Mouse (Mus musculus): ENCODE results near the gene Adamts1.

Gene Adamts1

DNA sequence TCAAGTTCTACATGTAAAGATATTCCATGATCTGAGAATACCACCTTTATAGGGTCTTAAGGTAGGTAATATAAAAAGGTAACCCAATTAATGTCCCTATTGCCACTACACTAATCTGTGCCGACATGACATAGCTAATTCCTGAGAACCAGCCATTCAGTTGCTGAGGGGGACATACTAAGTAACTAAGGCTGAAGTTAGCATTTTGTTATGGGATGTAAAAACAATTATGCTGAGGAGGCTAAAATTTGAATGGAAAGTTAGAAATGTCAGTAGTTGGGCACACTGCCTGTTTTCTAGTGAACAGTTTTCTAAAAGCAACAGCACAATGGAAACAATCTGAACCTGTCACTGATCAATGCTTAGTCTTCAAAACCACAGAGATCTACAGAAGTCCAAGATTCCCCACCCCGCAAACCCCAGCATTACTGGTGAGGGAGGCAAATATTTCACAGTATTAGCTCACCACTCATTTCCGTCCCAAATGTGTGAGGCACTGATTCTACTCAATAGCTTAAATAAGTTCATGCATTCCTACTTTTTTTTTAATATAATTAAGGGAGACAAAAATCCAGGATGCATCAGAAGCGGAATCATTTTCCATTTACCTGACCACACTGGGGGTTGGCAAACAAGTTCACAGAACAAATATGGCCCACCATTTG lies 9.6 kb downstream of the Adamts1 start:
- no peak for TF ChIP-seq CTCF (conservative IDR thresholded peaks at IDR 0.05; ENCODE audit: low read length)
- TF ChIP-seq POU5F1 (IDR thresholded peaks at IDR 0.05; ENCODE audit: borderline replicate concordance, low read length): no peak
- TF ChIP-seq NANOG (IDR thresholded peaks at IDR 0.05; ENCODE audit: borderline replicate concordance, low read length): no peak
- Histone ChIP-seq H3K9me3 (ENCODE audit: low read length) (peaks cover 10% of the 10 kb centered on the region), H3K4me3 (replicated peaks; ENCODE audit: low read length) (no peak overlapping the region), H3K27me3 (ENCODE audit: insufficient read depth, low read length) (no peaks in the 10 kb centered on the region; the same call in 1 of the 2 replicates), H3K36me3 (ENCODE audit: insufficient read depth, low read length) (peaks cover 13% of the 10 kb centered on the region), H3K4me1 (replicated peaks; ENCODE audit: low read depth, low read length) (no peaks in the 10 kb centered on the region)

GRCm38 (mm10) chr16:85781076-85781475 lies 21.8 kb downstream of the Adamts1 start:
- Histone ChIP-seq H3K9me3 (ENCODE audit: low read length) (no peaks in the 10 kb centered on the region), H3K4me3 (replicated peaks; ENCODE audit: low read length) (no peak overlapping the region), H3K27me3 (ENCODE audit: insufficient read depth, low read length) (no peaks in the 10 kb centered on the region), H3K4me1 (replicated peaks; ENCODE audit: low read depth, low read length) (no peaks in the 10 kb centered on the region), H3K36me3 (ENCODE audit: insufficient read depth, low read length) (no peaks in the 10 kb centered on the region)
- TF ChIP-seq CTCF (conservative IDR thresholded peaks at IDR 0.05; ENCODE audit: low read length): no peak
- TF ChIP-seq NANOG (IDR thresholded peaks at IDR 0.05; ENCODE audit: borderline replicate concordance, low read length): no peak

DNA sequence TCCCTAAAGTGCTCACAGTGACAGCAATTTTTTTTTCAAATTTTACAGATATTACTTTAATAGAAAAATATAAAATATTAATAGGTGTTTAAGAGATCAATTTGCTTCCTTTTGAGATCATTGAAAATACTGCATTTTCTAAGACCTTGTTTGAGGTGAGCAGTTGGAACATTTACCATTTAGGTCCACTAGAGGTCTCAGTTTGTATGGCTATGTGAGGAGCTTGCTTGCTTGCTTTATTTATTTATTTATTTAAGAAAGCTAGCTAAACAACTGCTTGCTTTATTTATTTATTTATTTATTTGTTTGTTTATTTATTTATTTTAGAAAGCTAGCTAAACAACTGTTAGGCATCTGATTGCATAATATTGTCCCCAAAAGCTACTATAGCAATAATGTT lies 23.1 kb downstream of the Adamts1 start:
- no peak for TF ChIP-seq POU5F1 (IDR thresholded peaks at IDR 0.05; ENCODE audit: borderline replicate concordance, low read length)
- TF ChIP-seq CTCF (conservative IDR thresholded peaks at IDR 0.05; ENCODE audit: low read length): peak; percentile 39
- no peak for TF ChIP-seq NANOG (IDR thresholded peaks at IDR 0.05; ENCODE audit: borderline replicate concordance, low read length)
- Histone ChIP-seq H3K36me3 (ENCODE audit: insufficient read depth, low read length) (no peaks in the 10 kb centered on the region), H3K27me3 (ENCODE audit: insufficient read depth, low read length) (no peaks in the 10 kb centered on the region), H3K9me3 (ENCODE audit: low read length) (no peaks in the 10 kb centered on the region), H3K4me3 (replicated peaks; ENCODE audit: low read length) (no peak overlapping the region), H3K4me1 (replicated peaks; ENCODE audit: low read depth, low read length) (no peaks in the 10 kb centered on the region)

DNA sequence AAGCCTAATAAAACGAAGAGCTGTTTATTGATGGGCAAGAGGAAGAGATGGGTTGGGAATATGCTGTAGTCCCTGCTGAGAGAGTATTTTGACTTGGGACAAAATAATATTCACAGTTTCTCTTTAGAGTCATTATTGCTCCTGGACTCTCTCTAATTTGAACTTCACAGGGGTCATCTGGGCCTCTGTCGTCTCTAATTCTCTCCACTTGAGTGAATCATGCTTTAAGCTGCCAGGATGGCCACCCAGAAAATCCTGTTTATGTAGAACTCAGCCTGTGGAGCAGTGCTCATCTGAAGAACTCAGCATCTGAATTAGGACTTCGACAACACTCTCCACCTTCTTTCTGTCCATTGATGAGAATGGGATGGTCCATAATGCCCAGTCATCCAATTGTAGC lies 30.6 kb downstream of the Adamts1 start:
- H3K36me3 ChIP-seq (ENCODE audit: insufficient read depth, low read length): no peaks in the 10 kb centered on the region
- TF ChIP-seq CTCF (conservative IDR thresholded peaks at IDR 0.05; ENCODE audit: low read length) (no peak), NANOG (IDR thresholded peaks at IDR 0.05; ENCODE audit: borderline replicate concordance, low read length) (no peak), POU5F1 (IDR thresholded peaks at IDR 0.05; ENCODE audit: borderline replicate concordance, low read length) (no peak)

DNA sequence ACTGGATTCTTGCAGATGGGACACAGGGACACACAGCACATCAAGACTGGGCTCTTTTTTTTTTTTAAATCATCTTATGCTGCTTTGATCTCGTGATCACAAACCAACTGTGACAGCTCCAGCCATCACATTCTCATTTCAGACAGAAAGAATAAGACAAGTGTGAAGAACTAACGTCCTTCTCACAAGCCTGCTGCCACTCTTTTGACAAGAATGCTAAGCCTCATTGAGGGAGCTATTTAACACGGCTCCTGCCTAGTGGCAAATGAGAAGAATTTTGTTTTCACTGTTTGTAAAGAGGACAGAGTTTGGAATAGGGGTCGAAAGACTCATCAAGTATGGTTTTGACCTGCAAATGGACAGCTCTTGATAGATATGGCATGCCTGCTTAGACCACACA lies 35.6 kb downstream of the Adamts1 start:
- no peaks in the 10 kb centered on the region for H3K27me3 ChIP-seq (ENCODE audit: insufficient read depth, low read length)
- no peaks in the 10 kb centered on the region for H3K4me1 ChIP-seq (replicated peaks; ENCODE audit: low read depth, low read length)
- no peaks in the 10 kb centered on the region for H3K9me3 ChIP-seq (ENCODE audit: low read length)
- TF ChIP-seq POU5F1 (IDR thresholded peaks at IDR 0.05; ENCODE audit: borderline replicate concordance, low read length) (no peak), NANOG (IDR thresholded peaks at IDR 0.05; ENCODE audit: borderline replicate concordance, low read length) (no peak), CTCF (conservative IDR thresholded peaks at IDR 0.05; ENCODE audit: low read length) (no peak)
- no peak overlapping the region for H3K4me3 ChIP-seq (replicated peaks; ENCODE audit: low read length)
- no peaks in the 10 kb centered on the region for H3K36me3 ChIP-seq (ENCODE audit: insufficient read depth, low read length)

More for the DNA sequence above, 30.6 kb downstream of the Adamts1 start:
- Histone ChIP-seq H3K4me3 (replicated peaks; ENCODE audit: low read length) (no peak overlapping the region), H3K4me1 (replicated peaks; ENCODE audit: low read depth, low read length) (no peaks in the 10 kb centered on the region), H3K27me3 (ENCODE audit: insufficient read depth, low read length) (no peaks in the 10 kb centered on the region), H3K9me3 (ENCODE audit: low read length) (peaks cover 17% of the 10 kb centered on the region)

GRCm38 (mm10) chr16:85765697-85766096 lies 37.2 kb downstream of the Adamts1 start:
- Histone ChIP-seq H3K4me1 (replicated peaks; ENCODE audit: low read depth, low read length) (no peaks in the 10 kb centered on the region), H3K36me3 (ENCODE audit: insufficient read depth, low read length) (no peaks in the 10 kb centered on the region), H3K4me3 (replicated peaks; ENCODE audit: low read length) (no peak overlapping the region), H3K9me3 (ENCODE audit: low read length) (no peaks in the 10 kb centered on the region), H3K27me3 (ENCODE audit: insufficient read depth, low read length) (no peaks in the 10 kb centered on the region)
- TF ChIP-seq POU5F1 (IDR thresholded peaks at IDR 0.05; ENCODE audit: borderline replicate concordance, low read length): no peak
- TF ChIP-seq CTCF (conservative IDR thresholded peaks at IDR 0.05; ENCODE audit: low read length): no peak
- no peak for TF ChIP-seq NANOG (IDR thresholded peaks at IDR 0.05; ENCODE audit: borderline replicate concordance, low read length)

DNA sequence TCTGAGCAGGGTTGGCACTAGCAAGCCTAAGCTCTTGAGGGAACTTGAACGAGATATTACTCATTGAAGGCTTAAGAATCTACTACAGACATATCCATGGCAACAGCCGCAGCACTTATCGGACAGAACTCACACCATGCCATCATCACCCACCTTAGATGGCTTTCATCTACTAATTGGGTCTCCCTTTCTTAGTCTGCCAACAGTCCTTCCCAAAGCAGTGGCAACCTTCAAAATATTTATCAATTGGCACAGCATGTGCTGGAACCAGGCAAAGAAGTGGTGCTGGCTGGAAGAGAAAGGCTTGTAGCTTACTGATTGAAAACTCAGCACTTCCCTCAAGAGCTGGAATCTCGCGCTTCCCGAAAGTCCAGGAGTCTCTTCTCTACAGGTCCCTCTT lies 37.7 kb downstream of the Adamts1 start:
- TF ChIP-seq CTCF (conservative IDR thresholded peaks at IDR 0.05; ENCODE audit: low read length) (no peak), NANOG (IDR thresholded peaks at IDR 0.05; ENCODE audit: borderline replicate concordance, low read length) (no peak), POU5F1 (IDR thresholded peaks at IDR 0.05; ENCODE audit: borderline replicate concordance, low read length) (no peak)

DNA sequence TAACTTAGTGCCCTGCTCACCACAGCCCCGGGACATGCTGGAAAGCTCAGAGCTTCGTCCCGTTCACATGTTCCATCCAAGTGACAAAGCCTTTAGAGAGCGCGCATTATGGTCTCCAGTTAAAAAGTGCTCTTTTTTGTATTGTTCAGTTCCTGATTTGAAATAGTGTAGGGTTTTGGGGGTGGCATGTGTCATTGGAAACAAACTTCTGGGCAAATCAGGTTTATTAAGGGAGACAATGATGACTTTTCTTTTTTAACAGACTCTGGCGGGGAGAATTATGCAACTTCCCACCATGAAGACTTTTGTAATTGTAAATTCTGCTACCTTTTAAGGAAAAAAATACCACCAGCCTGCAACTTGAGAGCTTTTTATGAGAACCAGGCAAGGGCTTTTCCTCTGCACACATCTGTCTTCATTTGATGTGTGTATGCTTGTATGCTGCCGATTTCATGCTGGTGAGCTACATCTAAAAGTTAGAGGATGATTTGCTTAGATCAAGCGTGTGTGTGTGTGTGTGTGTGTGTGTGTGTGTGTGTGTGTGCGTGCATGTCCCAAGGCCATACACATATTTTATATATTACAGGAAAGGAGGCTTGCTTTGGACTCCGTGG lies 40.8 kb downstream of the Adamts1 start:
- Histone ChIP-seq H3K27me3 (ENCODE audit: insufficient read depth, low read length) (no peaks in the 10 kb centered on the region), H3K36me3 (ENCODE audit: insufficient read depth, low read length) (no peaks in the 10 kb centered on the region), H3K4me1 (replicated peaks; ENCODE audit: low read depth, low read length) (no peaks in the 10 kb centered on the region), H3K4me3 (replicated peaks; ENCODE audit: low read length) (no peak overlapping the region), H3K9me3 (ENCODE audit: low read length) (no peaks in the 10 kb centered on the region)
- TF ChIP-seq NANOG (IDR thresholded peaks at IDR 0.05; ENCODE audit: borderline replicate concordance, low read length) (no peak), CTCF (conservative IDR thresholded peaks at IDR 0.05; ENCODE audit: low read length) (no peak), POU5F1 (IDR thresholded peaks at IDR 0.05; ENCODE audit: borderline replicate concordance, low read length) (no peak)

More for the DNA sequence above, 37.7 kb downstream of the Adamts1 start:
- H3K36me3 ChIP-seq (ENCODE audit: insufficient read depth, low read length): no peaks in the 10 kb centered on the region
- no peaks in the 10 kb centered on the region for H3K9me3 ChIP-seq (ENCODE audit: low read length)
- H3K4me1 ChIP-seq (replicated peaks; ENCODE audit: low read depth, low read length): no peaks in the 10 kb centered on the region
- no peaks in the 10 kb centered on the region for H3K27me3 ChIP-seq (ENCODE audit: insufficient read depth, low read length)
- H3K4me3 ChIP-seq (replicated peaks; ENCODE audit: low read length): no peak overlapping the region
